Mouse (Mus musculus): Measurements from ENCODE around the gene Il1f10. TPM values are rescaled to one million over a fixed set of nuclear protein-coding genes. Genes with fewer than 3 reads are reported as not detected.

Il1f10 gene
- not detected for polyA plus RNA-seq (2017; shearing (Covaris generic))

GRCm38 (mm10) chr2:24290896-24291295 lies at the start of gene Il1f10:
TSS of gene Il1f10 (plus strand) at chr2:24291196.

GRCm38 (mm10) chr2:24276654-24277053 lies 14.3 kb upstream of the Il1f10 start, which contains the start of gene Il1f5:
TSS of gene Il1f5 (plus strand) at chr2:24276954.

GRCm38 (mm10) chr2:24336545-24336944 lies 45.5 kb downstream of the Il1f10 start, which contains the start of gene Il1rn:
TSS of gene Il1rn (plus strand) at chr2:24336853.

Other genes starting within 250 kb of the Il1f10 start
- gene Hnmt, start 241.8 kb upstream of the Il1f10 start, polyA plus RNA-seq (2017; shearing (Covaris generic)) = not detected
- not detected for gene Tbpl2, start 194.6 kb upstream of the Il1f10 start, polyA plus RNA-seq (2017; shearing (Covaris generic))
- not detected for gene Il1f8, start 138.0 kb upstream of the Il1f10 start, polyA plus RNA-seq (2017; shearing (Covaris generic))
- gene Il1f9, start 104.7 kb upstream of the Il1f10 start, polyA plus RNA-seq (2017; shearing (Covaris generic)) = not detected
- gene Il1f6, start 75.8 kb upstream of the Il1f10 start, polyA plus RNA-seq (2017; shearing (Covaris generic)) = not detected
- not detected for gene Il1f5, start 14.2 kb upstream of the Il1f10 start, polyA plus RNA-seq (2017; shearing (Covaris generic))
- gene Il1rn, start 45.7 kb downstream of the Il1f10 start, polyA plus RNA-seq (2017; shearing (Covaris generic)) = 0.44 TPM
- gene Psd4, start 76.4 kb downstream of the Il1f10 start, polyA plus RNA-seq (2017; shearing (Covaris generic)) = 107 TPM
- 0.60 TPM for gene Pax8, start 184.4 kb downstream of the Il1f10 start, polyA plus RNA-seq (2017; shearing (Covaris generic))

All from naive thymus-derived CD4-positive, alpha-beta T cell, adult 5 months (primary cell).